Mouse (Mus musculus) bone marrow macrophage, adult 2 months (primary cell): ENCODE data around the gene D7Ertd443e.

Experiments
- CTCF ChIP-seq: IDR thresholded peaks from 2 replicates; pipeline ENCODE4 v1.5.1; 2012; ENCODE audit warnings: low read depth, mild to moderate bottlenecking, low read length, moderate library complexity
- POLR2A ChIP-seq: IDR thresholded peaks from 2 replicates; pipeline ENCODE4 v1.6.1; 2012; ENCODE audit warnings: mild to moderate bottlenecking, low read depth, low read length, borderline replicate concordance

DNA sequence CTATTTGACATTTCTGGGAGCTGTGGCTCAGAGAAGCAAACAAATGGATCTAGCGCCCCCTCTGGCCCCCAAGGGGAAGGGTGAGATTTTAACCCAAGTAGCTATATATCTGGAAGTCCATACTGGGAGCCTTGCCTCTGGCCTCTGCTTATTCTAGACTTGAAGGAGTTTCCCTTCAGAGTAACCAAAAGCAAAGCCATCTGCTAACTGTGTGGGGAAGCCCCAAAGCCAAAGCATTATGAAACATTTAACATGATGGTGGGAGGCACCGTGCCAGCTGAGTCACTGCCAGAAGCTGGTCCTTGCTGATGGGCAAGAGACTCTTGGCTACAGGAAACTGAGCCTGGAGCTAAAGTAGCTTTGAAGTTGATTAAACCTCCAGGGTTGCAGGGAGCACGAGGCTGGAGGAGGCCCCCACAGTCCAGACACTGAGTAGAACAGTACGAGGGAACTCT, 4.0 kb downstream of the D7Ertd443e start:
- no peak for TF ChIP-seq CTCF
- no peak for TF ChIP-seq POLR2A
